Mouse (Mus musculus): ENCODE results near the gene Triobp.

DNA sequence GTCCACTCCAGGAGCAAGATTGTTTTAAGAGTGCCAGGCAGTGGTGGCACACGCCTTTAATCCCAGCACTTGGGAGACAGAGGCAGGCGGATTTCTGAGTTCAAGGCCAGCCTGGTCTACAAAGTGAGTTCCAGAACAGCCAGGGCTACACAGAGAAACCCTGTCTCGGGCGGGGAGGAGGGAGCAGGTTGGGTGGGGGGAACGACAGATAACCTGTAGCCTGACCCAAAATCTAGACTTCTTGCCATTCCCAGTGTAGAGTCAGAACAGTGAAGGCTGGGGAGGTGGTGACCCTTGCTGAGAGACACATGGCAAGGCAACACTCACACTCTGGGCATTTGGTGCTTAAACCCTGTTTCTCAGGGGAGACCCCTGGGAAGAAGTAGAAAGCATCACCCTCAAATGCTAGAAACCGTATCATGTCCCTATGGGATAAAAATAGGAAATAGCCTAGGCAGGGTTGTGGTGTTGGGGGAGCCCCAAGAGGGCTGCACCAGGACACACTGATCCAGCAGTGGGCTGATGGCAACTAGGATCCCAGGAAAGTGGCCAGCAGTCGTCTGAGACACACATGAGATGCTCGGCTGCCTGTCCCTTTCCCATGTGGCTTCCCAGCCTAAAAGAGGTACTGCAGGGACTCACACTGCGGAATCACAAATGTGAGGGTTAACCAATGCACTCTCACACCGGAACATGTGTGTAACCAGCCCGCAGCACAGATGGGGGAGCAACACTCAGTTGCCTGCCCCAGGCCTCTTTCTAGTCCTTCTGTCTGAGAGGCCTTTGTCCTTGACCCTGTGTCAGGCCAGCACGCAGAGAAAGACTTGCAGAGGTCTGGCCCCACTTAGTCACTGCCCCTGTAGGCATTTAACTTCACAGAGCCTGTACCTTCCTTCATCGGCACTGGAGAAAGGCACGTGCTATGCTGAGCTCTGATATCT lies 41.9 kb downstream of the Triobp start:
- TF ChIP-seq EP300 (IDR thresholded peaks at IDR 0.05; ENCODE audit: insufficient read depth, low read depth, low read length) = no peak
- no peak for TF ChIP-seq POLR2A (IDR thresholded peaks at IDR 0.05; ENCODE audit: insufficient read depth, low read depth, low read length)
